Mouse (Mus musculus) intestine, postnatal 0 days (tissue): ENCODE results near the gene Oard1. TPM values are rescaled to one million over a fixed set of nuclear protein-coding genes. Genes with fewer than 3 reads are reported as not detected.

ENCODE experiments used
- ATAC-seq: fragments of 200-750 bp; cut with Nextera tagmentation; 2 replicates; pipeline ENCODE4 v1.8.0; 2017; ENCODE audit warnings: mild to moderate bottlenecking, moderate TSS enrichment, moderate library complexity
- H3K27ac ChIP-seq: fragments of 300-500 bp; sonication (generic); 2 replicates; pipeline ENCODE4 v1.5.1; 2014; ENCODE audit warnings: mild to moderate bottlenecking, low read depth, low read length, moderate library complexity
- H3K27me3 ChIP-seq: fragments of 300-500 bp; sonication (generic); replicated peaks from 2 replicates; pipeline ENCODE4 v1.6.1; 2014; ENCODE audit warnings: low read length, mixed read lengths; ENCODE audit not compliant: control insufficient read depth, insufficient read depth
- H3K36me3 ChIP-seq: fragments of 300-500 bp; sonication (generic); 2 replicates; pipeline ENCODE4 v1.6.1; 2014; ENCODE audit warnings: mild to moderate bottlenecking, moderate library complexity; ENCODE audit not compliant: control insufficient read depth, insufficient read depth
- H3K4me1 ChIP-seq: fragments of 300-500 bp; sonication (generic); replicated peaks from 2 replicates; pipeline ENCODE4 v1.6.1; 2014; ENCODE audit warnings: antibody characterized with exemption, low read length, mixed read lengths; ENCODE audit not compliant: control insufficient read depth, insufficient read depth
- H3K4me2 ChIP-seq: fragments of 300-500 bp; sonication (generic); replicated peaks from 2 replicates; pipeline ENCODE4 v1.6.1; 2014; ENCODE audit warnings: low read depth, mild to moderate bottlenecking, moderate library complexity
- H3K4me3 ChIP-seq: fragments of 300-500 bp; sonication (generic); 2 replicates; pipeline ENCODE4 v1.5.1; 2014; ENCODE audit warnings: low read depth, low read length
- H3K9ac ChIP-seq: fragments of 300-500 bp; sonication (generic); 2 replicates; pipeline ENCODE4 v1.6.1; 2014; ENCODE audit warnings: mild to moderate bottlenecking, low read depth, low read length
- H3K9me3 ChIP-seq: fragments of 300-500 bp; sonication (generic); 2 replicates; pipeline ENCODE4 v1.6.1; 2016; ENCODE audit warnings: mixed run types; ENCODE audit not compliant: control insufficient read depth
- CTCF ChIP-seq: sonication (generic); IDR thresholded peaks from 2 replicates; pipeline ENCODE4 v1.5.1; 2016; ENCODE audit warnings: low read depth, mild to moderate bottlenecking, control low read depth, antibody characterized with exemption, moderate library complexity
- WGBS: fragments of 180-500 bp; shearing (Covaris S2); extraction: QIAGEN DNeasy Blood & Tissue Kit; methylation state at CpG from one replicate; pipeline ENCODE4 v1.1.7; 2014; 5-methylcytosine and 5-hydroxymethylcytosine counted together
- polyA plus RNA-seq: library from polyadenylated mRNA; unstranded; fragments of >200 nt; fragmentation: Nextera tagmentation; extraction: Ambion mirVana; gene quantifications from 2 replicates; pipeline ENCODE4 v1.2.1, GENCODE M21; 2015

Oard1 gene
- polyA plus RNA-seq, 1 experiment from 2014 or later: 52.1 TPM

DNA sequence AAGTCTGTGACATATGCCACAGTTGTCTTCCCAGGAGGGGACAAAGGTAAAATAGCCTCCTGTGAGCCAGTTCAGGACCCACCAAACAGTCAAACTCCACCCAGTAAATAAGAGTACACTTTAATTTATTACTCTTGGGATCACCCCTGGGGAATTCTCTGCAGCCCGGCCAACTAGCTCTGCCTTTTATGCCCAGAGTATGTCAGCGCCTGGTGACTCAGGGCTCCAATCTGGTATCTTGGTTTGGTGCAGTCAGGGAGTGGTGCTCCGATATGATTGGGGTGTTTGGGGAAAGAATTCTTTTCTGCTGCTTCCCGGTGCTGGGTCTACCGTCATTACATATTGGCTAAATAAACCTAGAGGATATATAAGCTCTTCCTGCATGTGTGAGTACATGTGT, 43.0 kb upstream of the Oard1 start:
- no peak overlapping the region for H3K4me3 ChIP-seq
- H3K36me3 ChIP-seq: no peaks in the 10 kb centered on the region
- H3K4me1 ChIP-seq: no peaks in the 10 kb centered on the region
- ATAC-seq: no peak
- H3K9ac ChIP-seq: no peak overlapping the region
- H3K9me3 ChIP-seq: no peaks in the 10 kb centered on the region
- TF ChIP-seq CTCF: no peak
- H3K27me3 ChIP-seq: no peaks in the 10 kb centered on the region
- no peak overlapping the region for H3K27ac ChIP-seq
- H3K4me2 ChIP-seq: no peak overlapping the region
- WGBS: 41% methylated on average over 5 of the region's 5 CpGs

DNA sequence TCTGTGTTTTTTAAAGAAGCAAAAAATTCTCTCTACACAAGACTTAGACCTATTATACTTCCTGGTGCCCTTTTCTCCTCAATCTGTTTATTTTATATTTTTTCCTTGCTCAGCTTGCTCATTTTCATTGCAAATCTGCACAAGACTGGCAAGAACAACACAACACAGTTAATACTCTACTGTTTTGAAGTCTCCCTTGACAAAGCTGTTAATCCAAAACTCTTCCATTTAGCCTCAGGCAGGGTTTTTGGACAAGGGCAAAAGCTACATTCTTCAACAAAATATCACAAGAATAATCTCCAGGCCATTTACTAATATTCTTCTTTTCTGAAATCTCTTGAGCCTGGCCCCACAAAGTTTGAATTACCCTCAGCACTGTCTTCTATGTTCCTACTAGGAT, 38.2 kb upstream of the Oard1 start:
- Histone ChIP-seq H3K36me3 (no peaks in the 10 kb centered on the region), H3K4me2 (no peak overlapping the region), H3K27ac (no peak overlapping the region), H3K9ac (no peak overlapping the region), H3K9me3 (no peaks in the 10 kb centered on the region), H3K27me3 (no peaks in the 10 kb centered on the region), H3K4me3 (no peak overlapping the region), H3K4me1 (no peaks in the 10 kb centered on the region)
- TF ChIP-seq CTCF: no peak
- ATAC-seq: no peak

GRCm38 (mm10) chr17:48372987-48373386, 36.8 kb upstream of the Oard1 start:
- Histone ChIP-seq H3K27me3 (no peaks in the 10 kb centered on the region), H3K4me3 (no peak overlapping the region), H3K36me3 (no peaks in the 10 kb centered on the region), H3K9me3 (no peaks in the 10 kb centered on the region), H3K4me2 (no peak overlapping the region), H3K27ac (no peak overlapping the region), H3K9ac (no peak overlapping the region), H3K4me1 (no peaks in the 10 kb centered on the region)
- 78% methylated on average over 8 of the region's 8 CpGs for WGBS
- no peak for TF ChIP-seq CTCF
- ATAC-seq: no peak

- Histone ChIP-seq H3K27ac (no peak overlapping the region), H3K27me3 (no peaks in the 10 kb centered on the region), H3K4me1 (no peaks in the 10 kb centered on the region), H3K9me3 (no peaks in the 10 kb centered on the region), H3K36me3 (no peaks in the 10 kb centered on the region), H3K4me3 (no peak overlapping the region), H3K4me2 (no peak overlapping the region), H3K9ac (no peak overlapping the region)
- 85% methylated on average over 1 of the region's 1 CpGs for WGBS
- TF ChIP-seq CTCF: no peak
- ATAC-seq: no peak
Measured at GRCm38 (mm10) chr17:48376102-48376501, 33.7 kb upstream of the Oard1 start.

- Histone ChIP-seq H3K4me1 (no peaks in the 10 kb centered on the region), H3K4me3 (no peak overlapping the region), H3K4me2 (no peak overlapping the region), H3K36me3 (no peaks in the 10 kb centered on the region), H3K27ac (no peak overlapping the region), H3K27me3 (no peaks in the 10 kb centered on the region), H3K9me3 (no peaks in the 10 kb centered on the region), H3K9ac (no peak overlapping the region)
- no peak for ATAC-seq
- no peak for TF ChIP-seq CTCF
Measured at GRCm38 (mm10) chr17:48379050-48379449, 30.8 kb upstream of the Oard1 start.

DNA sequence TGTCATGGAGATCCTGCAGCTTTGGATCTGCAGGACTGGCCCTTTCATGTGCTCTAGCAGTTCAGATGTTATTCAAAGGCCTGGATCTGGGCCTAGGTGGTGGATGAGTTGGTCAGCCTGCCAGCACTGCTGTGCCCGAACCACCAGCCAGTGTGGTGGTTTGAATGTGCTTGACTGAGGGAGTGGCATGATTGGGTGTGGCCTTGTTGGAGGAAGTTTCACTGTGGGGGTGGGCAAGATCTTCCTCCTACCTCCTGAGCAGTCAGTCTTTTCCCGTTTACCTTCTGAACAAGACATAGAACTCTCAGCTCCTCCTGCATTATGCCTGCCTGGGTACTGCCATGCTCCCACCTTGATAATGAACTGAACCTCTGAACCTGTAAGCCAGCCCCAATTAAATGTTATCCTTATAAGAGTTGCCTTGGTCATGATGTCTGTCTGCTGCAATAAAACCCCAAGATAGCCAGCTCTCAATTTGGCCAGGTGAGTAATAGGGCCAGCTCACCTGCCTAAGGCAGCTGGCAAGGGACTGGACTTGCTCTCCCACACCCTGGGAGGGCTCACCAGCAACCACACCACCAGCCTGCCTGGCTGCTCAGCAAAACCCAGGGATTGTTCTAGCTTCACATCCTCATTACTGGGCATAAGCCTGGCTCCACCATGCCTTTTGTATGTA, 23.9 kb upstream of the Oard1 start:
- Histone ChIP-seq H3K27ac (no peak overlapping the region; the same call in 1 of the 2 replicates), H3K4me2 (no peak overlapping the region), H3K9me3 (no peaks in the 10 kb centered on the region), H3K27me3 (no peaks in the 10 kb centered on the region), H3K4me1 (no peaks in the 10 kb centered on the region), H3K4me3 (no peak overlapping the region), H3K9ac (no peak overlapping the region), H3K36me3 (peaks cover 41% of the 10 kb centered on the region)
- 61% methylated on average over 2 of the region's 2 CpGs for WGBS
- no peak for TF ChIP-seq CTCF
- no peak; the same call in 1 of the 2 replicates for ATAC-seq

DNA sequence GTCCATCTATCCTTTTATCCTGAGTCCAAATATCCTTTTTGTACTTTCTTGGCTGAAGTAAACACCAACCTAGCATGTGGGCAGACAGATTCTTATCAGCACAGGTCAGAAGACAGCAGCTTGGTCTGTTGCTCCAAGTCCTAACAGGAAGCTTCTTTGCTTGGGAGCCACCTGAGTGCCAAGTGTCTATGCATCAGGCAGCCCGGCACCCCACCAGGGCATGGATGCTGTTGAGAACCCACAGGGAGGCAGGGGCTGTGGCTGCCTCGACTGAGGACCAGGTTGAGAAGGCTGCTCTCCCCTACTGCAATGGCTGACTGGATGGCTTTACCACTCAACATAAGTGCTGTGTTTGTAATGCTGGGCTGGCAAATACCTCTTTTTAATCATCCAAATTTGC, 21.1 kb upstream of the Oard1 start:
- no peak for TF ChIP-seq CTCF
- peaks cover 67% of the 10 kb centered on the region for H3K36me3 ChIP-seq
- ATAC-seq: no peak

More for the DNA sequence above, 21.1 kb upstream of the Oard1 start:
- Histone ChIP-seq H3K4me1 (no peaks in the 10 kb centered on the region), H3K4me3 (no peak overlapping the region), H3K4me2 (no peak overlapping the region), H3K27ac (no peak overlapping the region), H3K9me3 (no peaks in the 10 kb centered on the region), H3K27me3 (no peaks in the 10 kb centered on the region), H3K9ac (no peak overlapping the region)
- 92% methylated on average over 2 of the region's 2 CpGs for WGBS
